Comparison of ENCODE assay signal across 13 mouse cellular contexts in genomic region chr1:178758441-178758840, GRCm38 (mm10).
"Had no signal": no experiment of that assay in that cellular context is flagged by ENCODE, and none has a peak within 500 bp of the region (broad histone marks: within the 10 kb centered on the region; RNA-seq: fewer than 3 reads in every experiment).

No protein-coding gene starts in this region.

- H3K27me3 ChIP-seq: limb, embryonic 15.5 days; liver, embryonic 12.5 days; megakaryocyte, embryonic 14.5 days; neural tube, embryonic 15.5 days; stomach, embryonic 15.5 days had no signal

- H3K4me3 ChIP-seq: limb, embryonic 15.5 days; liver, embryonic 12.5 days; megakaryocyte, embryonic 14.5 days; midbrain, embryonic 12.5 days; neural tube, embryonic 15.5 days; stomach, embryonic 15.5 days had no signal

- H3K36me3 ChIP-seq: limb, embryonic 15.5 days; liver, embryonic 12.5 days; midbrain, embryonic 12.5 days; neural tube, embryonic 15.5 days; stomach, embryonic 15.5 days had no signal

- H3K27ac ChIP-seq: limb, embryonic 15.5 days; liver, embryonic 12.5 days; midbrain, embryonic 12.5 days; neural tube, embryonic 15.5 days; stomach, embryonic 15.5 days had no signal

- H3K4me2 ChIP-seq: limb, embryonic 15.5 days; liver, embryonic 12.5 days; lung, embryonic 14.5 days; midbrain, embryonic 12.5 days; neural tube, embryonic 15.5 days; stomach, embryonic 15.5 days had no signal

- DNase-seq: kidney, adult 2 months; lung, embryonic 14.5 days; lung, postnatal 10 days; lung, postnatal 4 days; retina, postnatal 1 day; thymus, postnatal 4 days had no signal

- H3K9me3 ChIP-seq: limb, embryonic 15.5 days; liver, embryonic 12.5 days; midbrain, embryonic 12.5 days; neural tube, embryonic 15.5 days; stomach, embryonic 15.5 days had no signal

- H3K9ac ChIP-seq: limb, embryonic 15.5 days; liver, embryonic 12.5 days; lung, embryonic 14.5 days; midbrain, embryonic 12.5 days; neural tube, embryonic 15.5 days; stomach, embryonic 15.5 days had no signal

- ATAC-seq: intestine, embryonic 16.5 days; liver, embryonic 12.5 days had no signal

- H3K4me1 ChIP-seq: limb, embryonic 15.5 days; liver, embryonic 12.5 days; megakaryocyte, embryonic 14.5 days; midbrain, embryonic 12.5 days; stomach, embryonic 15.5 days had no signal
